Mouse (Mus musculus): ENCODE measurements around the gene Cfap57.
A peak's percentile ranks its signal among the peaks of the same experiment; 100 is the strongest.
"Not testable (repeated sequence)": the region's sequence is repeated elsewhere in the genome, so short reads cannot be mapped to it uniquely, and the experiment has no call there.

Gene Cfap57

DNA sequence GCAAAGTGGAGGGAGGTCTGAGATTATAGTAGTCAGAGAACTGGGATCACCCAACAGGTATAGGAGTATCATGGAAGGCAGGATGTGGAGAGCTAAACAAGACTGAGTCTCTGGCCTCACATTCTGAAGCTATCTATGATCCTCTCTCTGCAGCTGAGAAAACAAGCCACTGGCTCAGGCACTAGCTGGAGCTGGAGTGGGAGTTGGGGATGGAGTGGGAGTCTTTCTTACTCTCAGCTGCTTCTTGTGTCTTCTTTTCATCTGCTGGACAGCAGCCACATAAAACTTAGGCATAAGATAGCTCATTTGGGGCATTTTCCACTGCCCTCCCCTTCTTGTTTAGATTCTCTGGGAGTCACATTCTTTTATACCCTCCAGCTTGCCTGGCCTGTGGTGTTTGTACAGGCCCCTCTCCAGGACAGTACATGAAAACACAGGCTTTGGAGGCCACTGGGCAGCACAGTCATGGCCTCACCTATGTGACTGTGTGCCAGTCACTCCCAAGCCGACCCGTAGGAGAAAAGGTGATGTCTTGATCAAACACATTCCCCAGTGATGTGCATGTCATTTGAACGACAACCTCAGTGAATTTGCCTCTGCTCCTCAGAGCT is 67.4 kb downstream of the Cfap57 start:
- no peak for DNase-seq

GRCm38 (mm10) chr4:118548130-118548480 is 72.5 kb downstream of the Cfap57 start:
- not testable (repeated sequence) for DNase-seq

- DNase-seq: peak; percentile 32
Measured at GRCm38 (mm10) chr4:118547424-118548129, 73.0 kb downstream of the Cfap57 start.

GRCm38 (mm10) chr4:118544441-118545127 is 76.0 kb downstream of the Cfap57 start:
- no peak for DNase-seq

GRCm38 (mm10) chr4:118543592-118544260 is 76.9 kb downstream of the Cfap57 start, which contains the start of gene Tmem125:
TSS of gene Tmem125 (minus strand) at chr4:118544044.
- DNase-seq: no peak

GRCm38 (mm10) chr4:118543158-118543530 is 77.4 kb downstream of the Cfap57 start:
- DNase-seq: no peak

- no peak for DNase-seq
Measured at GRCm38 (mm10) chr4:118542510-118543157, 77.9 kb downstream of the Cfap57 start.

DNA sequence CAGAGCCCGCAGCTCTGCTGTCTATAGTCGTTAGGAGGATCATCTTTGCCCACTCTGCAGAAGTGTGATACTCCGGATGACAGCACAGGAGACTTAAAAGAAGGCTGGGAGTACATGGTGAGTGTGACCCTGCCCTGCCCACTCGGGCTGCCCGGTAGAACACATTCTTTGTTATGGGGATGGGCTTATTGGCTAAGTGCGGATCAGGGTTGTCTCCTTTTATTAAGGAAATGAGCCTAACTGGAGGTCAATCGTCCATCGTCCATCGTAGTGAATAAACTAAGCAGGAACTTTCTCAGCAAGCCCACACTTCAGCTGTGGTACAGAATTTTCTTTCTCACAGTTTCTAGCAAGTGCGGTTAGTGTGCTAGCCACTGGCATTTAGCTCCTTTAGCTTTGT is 80.7 kb downstream of the Cfap57 start:
- DNase-seq: no peak

- DNase-seq: no peak
Measured at GRCm38 (mm10) chr4:118537801-118538200, 82.8 kb downstream of the Cfap57 start.

- DNase-seq: no peak
Measured at GRCm38 (mm10) chr4:118535610-118536009, 85.0 kb downstream of the Cfap57 start.

- no peak for DNase-seq
Measured at GRCm38 (mm10) chr4:118533605-118534004, 87.0 kb downstream of the Cfap57 start.

- DNase-seq: no peak
Measured at GRCm38 (mm10) chr4:118533156-118533555, 87.4 kb downstream of the Cfap57 start.

DNA sequence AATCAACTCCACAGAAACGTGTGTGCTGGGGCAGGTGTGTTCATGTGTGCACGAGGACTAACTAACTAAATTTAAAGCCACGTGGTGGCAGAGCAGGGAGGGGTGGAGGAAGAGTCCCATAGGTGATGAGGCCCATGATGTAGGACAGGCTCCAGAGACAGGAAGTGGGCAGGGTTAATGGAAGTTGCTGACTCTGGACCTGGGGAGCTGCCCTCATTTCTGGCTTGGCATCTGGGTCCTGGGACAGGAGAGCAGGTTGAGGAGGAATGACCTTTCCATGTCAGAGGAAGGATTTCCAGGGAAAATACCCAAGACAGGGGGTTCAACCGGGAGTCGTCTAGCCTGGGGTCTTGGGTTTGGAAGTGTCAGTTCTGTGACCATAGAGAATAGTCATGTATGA is 87.9 kb downstream of the Cfap57 start:
- no peak for DNase-seq

DNA sequence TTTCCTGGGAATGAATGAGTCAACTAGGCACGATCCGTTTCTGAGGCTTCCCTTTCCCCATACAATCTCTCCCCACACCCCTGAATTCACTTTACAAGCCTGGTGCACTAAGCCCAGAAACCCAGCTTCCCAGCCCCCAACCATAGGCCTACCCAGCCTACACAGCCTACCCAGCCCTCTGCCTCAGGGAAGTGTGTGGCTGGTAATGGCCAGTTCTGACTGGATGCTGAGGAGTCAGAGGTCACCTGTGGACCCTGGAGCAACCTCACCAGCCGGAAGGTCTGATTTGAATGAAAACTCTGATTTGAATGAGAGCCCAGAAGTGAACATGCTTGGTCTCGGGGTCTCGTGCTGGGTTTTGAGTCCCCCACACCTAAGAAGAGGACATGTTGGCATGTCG is 92.9 kb downstream of the Cfap57 start:
- DNase-seq: no peak

- DNase-seq: no peak
Measured at GRCm38 (mm10) chr4:118527335-118527681, 93.3 kb downstream of the Cfap57 start.

DNA sequence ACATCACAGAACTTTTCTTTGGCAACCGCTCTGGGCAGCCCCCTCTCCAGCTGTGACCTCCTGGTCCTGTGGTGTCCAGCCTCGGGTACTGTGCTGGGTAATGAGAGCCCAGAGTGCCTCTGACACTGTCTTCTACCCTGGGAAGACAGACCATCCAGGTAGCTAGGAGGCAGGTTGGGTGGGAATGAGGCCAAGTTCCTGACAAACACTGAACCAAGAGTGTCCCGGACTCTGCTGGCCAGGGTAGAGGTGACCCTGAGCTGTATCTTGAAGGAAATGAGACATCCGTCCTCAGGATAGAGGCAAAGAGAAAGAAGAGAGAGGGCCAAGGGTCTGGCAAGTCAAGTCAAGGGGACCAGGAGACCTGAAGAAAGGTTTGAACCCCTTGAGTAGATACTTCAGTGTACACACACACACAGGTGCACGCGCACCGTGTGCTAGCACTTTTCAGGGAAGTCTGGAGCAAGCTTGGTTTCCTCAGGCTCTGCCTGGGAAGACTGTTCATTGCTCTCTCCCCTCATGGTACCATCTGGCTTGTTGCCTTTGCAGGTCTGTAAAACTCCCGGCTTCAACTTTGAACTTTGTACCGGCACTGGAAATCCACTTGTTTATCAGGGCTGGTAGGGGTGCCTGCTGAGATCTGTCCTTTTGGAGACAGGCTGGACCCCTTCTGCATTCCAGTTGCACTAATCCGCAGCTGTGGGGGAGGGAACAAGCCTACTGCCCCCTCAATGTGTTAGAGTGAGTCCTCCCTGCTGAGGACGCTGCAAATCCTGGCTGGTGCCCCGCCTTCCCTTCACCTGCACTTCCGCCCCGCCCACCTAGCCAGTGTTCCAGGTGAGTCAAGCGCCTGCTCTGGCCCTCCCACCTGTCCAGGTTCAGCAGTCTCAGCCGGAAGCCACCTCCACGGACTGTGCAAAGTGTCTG is 93.9 kb downstream of the Cfap57 start, which contains the start of gene 2610528J11Rik:
Gene 2610528J11Rik (plus strand): TSS at position 592 of the 927 bp plus-strand sequence.
- DNase-seq: no peak

- DNase-seq: no peak
Measured at GRCm38 (mm10) chr4:118525779-118526178, 94.8 kb downstream of the Cfap57 start.

- no peak for DNase-seq
Measured at GRCm38 (mm10) chr4:118523976-118524375, 96.6 kb downstream of the Cfap57 start.

GRCm38 (mm10) chr4:118522248-118522647 is 98.3 kb downstream of the Cfap57 start:
- no peak for DNase-seq

GRCm38 (mm10) chr4:118518208-118518607 is 102.4 kb downstream of the Cfap57 start:
- DNase-seq: no peak

DNA sequence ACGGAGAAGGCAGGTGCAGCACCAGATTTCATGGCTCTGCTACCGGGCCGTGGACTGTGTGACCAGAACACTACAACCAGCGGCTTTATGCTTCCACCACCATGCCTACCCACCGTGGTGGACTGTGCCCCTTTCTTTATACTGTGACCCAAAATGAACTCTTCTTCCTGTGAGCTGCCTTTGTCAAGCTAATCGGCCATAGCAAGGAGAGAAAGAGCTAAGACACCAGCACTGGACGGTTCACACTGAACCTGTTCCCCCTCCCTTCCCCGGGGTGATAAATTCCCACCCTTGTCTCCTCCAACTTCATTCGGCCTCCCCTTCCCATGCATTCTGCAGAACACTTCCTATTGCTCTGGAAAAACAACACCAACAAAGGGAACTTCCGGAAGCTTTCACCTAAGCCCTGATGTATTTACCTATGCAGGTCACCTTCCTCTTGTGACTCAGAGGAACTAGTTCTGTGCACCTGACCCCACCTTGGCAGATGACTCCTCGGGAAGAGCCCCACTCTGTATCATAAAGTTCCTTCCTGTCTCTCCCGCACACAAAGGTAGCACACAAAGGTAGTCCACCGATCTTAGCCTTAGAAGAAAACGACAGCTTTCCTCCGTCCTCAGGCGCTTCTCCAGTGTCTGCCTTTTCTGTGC is 103.0 kb downstream of the Cfap57 start:
- no peak for DNase-seq
